Mouse (Mus musculus) testis, postnatal 10 days (tissue): Measurements from ENCODE around the gene Pllp.

ENCODE experiments used
- DNase-seq: peaks from one replicate; pipeline ENCODE4 v3.0.0; 2021; ENCODE audit warnings: low spot score

Gene Pllp

GRCm38 (mm10) chr8:94695994-94696384 lies at the start of gene Pllp:
Pllp (minus strand) TSS chr8:94696278.
- no peak for DNase-seq

- DNase-seq, result no peak
Observed at GRCm38 (mm10) chr8:94745476-94746184, 49.6 kb upstream of the Pllp start, which contains the start of gene Ccl22. Ccl22 (plus strand) TSS chr8:94745590.

- DNase-seq, result no peak
Observed at GRCm38 (mm10) chr8:94744972-94745371, 48.9 kb upstream of the Pllp start.

- no peak for DNase-seq
Observed at GRCm38 (mm10) chr8:94744484-94744883, 48.4 kb upstream of the Pllp start.

GRCm38 (mm10) chr8:94741726-94742125 lies 45.6 kb upstream of the Pllp start:
- no peak for DNase-seq

GRCm38 (mm10) chr8:94740591-94740990 lies 44.5 kb upstream of the Pllp start:
- DNase-seq, result no peak

- no peak for DNase-seq
Observed at GRCm38 (mm10) chr8:94739829-94740228, 43.8 kb upstream of the Pllp start.

GRCm38 (mm10) chr8:94735426-94736094 lies 39.5 kb upstream of the Pllp start:
- no peak for DNase-seq

- no peak for DNase-seq
Observed at GRCm38 (mm10) chr8:94734735-94735350, 38.8 kb upstream of the Pllp start.

- DNase-seq, result no peak
Observed at GRCm38 (mm10) chr8:94733821-94734465, 37.9 kb upstream of the Pllp start.

- DNase-seq, result no peak
Observed at GRCm38 (mm10) chr8:94729301-94729700, 33.2 kb upstream of the Pllp start.

GRCm38 (mm10) chr8:94725998-94726397 lies 29.9 kb upstream of the Pllp start:
- DNase-seq, result no peak

GRCm38 (mm10) chr8:94716841-94717240 lies 20.8 kb upstream of the Pllp start:
- no peak for DNase-seq

- no peak for DNase-seq
Observed at GRCm38 (mm10) chr8:94715871-94716270, 19.8 kb upstream of the Pllp start.

- no peak for DNase-seq
Observed at GRCm38 (mm10) chr8:94714556-94714955, 18.5 kb upstream of the Pllp start.

- no peak for DNase-seq
Observed at GRCm38 (mm10) chr8:94711160-94711718, 15.2 kb upstream of the Pllp start.

- no peak for DNase-seq
Observed at GRCm38 (mm10) chr8:94710336-94710735, 14.3 kb upstream of the Pllp start.

GRCm38 (mm10) chr8:94706732-94707395 lies 10.8 kb upstream of the Pllp start:
- no peak for DNase-seq

- no peak for DNase-seq
Observed at GRCm38 (mm10) chr8:94705581-94706245, 9.6 kb upstream of the Pllp start.

- no peak for DNase-seq
Observed at GRCm38 (mm10) chr8:94704669-94704984, 8.5 kb upstream of the Pllp start.

GRCm38 (mm10) chr8:94703972-94704668 lies 8.0 kb upstream of the Pllp start:
- DNase-seq, result peak; percentile 98
